Mouse (Mus musculus): ENCODE data around the gene Ren1.

GRCm38 (mm10) chr1:133356330-133356729 lies 6.0 kb downstream of the Ren1 start:
- no peak for TF ChIP-seq CTCF (IDR thresholded peaks at IDR 0.05; ENCODE audit: control insufficient read depth, insufficient read depth, low read length)
- TF ChIP-seq POLR2A (IDR thresholded peaks at IDR 0.05; ENCODE audit: borderline replicate concordance, control insufficient read depth, low read depth, low read length), result no peak

All from bone marrow, adult 2 months (tissue).